Mouse (Mus musculus) heart, adult 2 months (tissue): ENCODE measurements around the gene Mepce.

Source experiments
- CTCF ChIP-seq: fragments of 200-600 bp; IDR thresholded peaks from 2 replicates; pipeline ENCODE4 v1.8.1; 2022; ENCODE audit warnings: antibody characterized with exemption, mild to moderate bottlenecking, moderate library complexity
- EP300 ChIP-seq: fragments of 200-500 bp; IDR thresholded peaks from 2 replicates; pipeline ENCODE4 v1.6.1; 2011; ENCODE audit warnings: low read depth, low read length, control low read depth; ENCODE audit not compliant: insufficient read depth
- POLR2A ChIP-seq: fragments of 200-500 bp; IDR thresholded peaks from 2 replicates; pipeline ENCODE4 v1.6.1; 2011; ENCODE audit warnings: mild to moderate bottlenecking, low read depth, low read length, control low read depth; ENCODE audit not compliant: insufficient read depth

- TF ChIP-seq POLR2A (no peak), CTCF (no peak), EP300 (no peak)
These were observed 36.1 kb upstream of the Mepce start for GRCm38 (mm10) chr5:137823455-137824045.
